Mouse (Mus musculus): ENCODE data around the gene Fam171a1. TPM values are rescaled to one million over a fixed set of nuclear protein-coding genes. Genes with fewer than 3 reads are reported as not detected.
A peak's percentile ranks its signal among the peaks of the same experiment; 100 is the strongest.

The Fam171a1 gene
- total and polyA plus RNA-seq, 2 experiments from 2014 or later, result 32.1 to 53.5 TPM

- H3K27ac ChIP-seq (ENCODE audit: low read depth, low read length), result no peak overlapping the region
- DNase-seq (no peak), ATAC-seq (no peak)
- H3K27me3 ChIP-seq (ENCODE audit: insufficient read depth, low read length), result no peaks in the 10 kb centered on the region
- no peak for TF ChIP-seq CTCF (IDR thresholded peaks at IDR 0.05; ENCODE audit: low read depth)
- no peaks in the 10 kb centered on the region for H3K9me3 ChIP-seq (ENCODE audit: low read length)
- no peak overlapping the region for H3K9ac ChIP-seq
- no peak overlapping the region for H3K4me3 ChIP-seq (ENCODE audit: low read depth, low read length)
- H3K4me1 ChIP-seq (ENCODE audit: insufficient read depth), result no peaks in the 10 kb centered on the region
- H3K4me2 ChIP-seq (ENCODE audit: low read depth), result no peak overlapping the region
- WGBS, result 82% methylated on average over 5 of the region's 5 CpGs
- no peaks in the 10 kb centered on the region for H3K36me3 ChIP-seq (ENCODE audit: insufficient read depth)
Observed at GRCm38 (mm10) chr2:3239255-3239654, 125.2 kb downstream of the Fam171a1 start.

GRCm38 (mm10) chr2:3244251-3244650, 130.2 kb downstream of the Fam171a1 start:
- TF ChIP-seq CTCF (IDR thresholded peaks at IDR 0.05; ENCODE audit: low read depth), result no peak
- no peak overlapping the region for H3K4me3 ChIP-seq (ENCODE audit: low read depth, low read length)
- H3K4me2 ChIP-seq (ENCODE audit: low read depth), result no peak overlapping the region
- H3K27ac ChIP-seq (ENCODE audit: low read depth, low read length), result no peak overlapping the region
- H3K9me3 ChIP-seq (ENCODE audit: low read length), result no peaks in the 10 kb centered on the region
- no peaks in the 10 kb centered on the region for H3K4me1 ChIP-seq (ENCODE audit: insufficient read depth)
- 51% methylated on average over 3 of the region's 3 CpGs for WGBS
- DNase-seq, result no peak
- no peak for ATAC-seq
- H3K9ac ChIP-seq, result no peak overlapping the region
- no peaks in the 10 kb centered on the region for H3K36me3 ChIP-seq (ENCODE audit: insufficient read depth)
- H3K27me3 ChIP-seq (ENCODE audit: insufficient read depth, low read length), result no peaks in the 10 kb centered on the region

- Histone ChIP-seq H3K4me2 (ENCODE audit: low read depth) (no peak overlapping the region), H3K27ac (ENCODE audit: low read depth, low read length) (no peak overlapping the region), H3K27me3 (ENCODE audit: insufficient read depth, low read length) (no peaks in the 10 kb centered on the region), H3K9me3 (ENCODE audit: low read length) (no peaks in the 10 kb centered on the region), H3K36me3 (ENCODE audit: insufficient read depth) (no peaks in the 10 kb centered on the region), H3K4me3 (ENCODE audit: low read depth, low read length) (no peak overlapping the region), H3K4me1 (ENCODE audit: insufficient read depth) (no peaks in the 10 kb centered on the region), H3K9ac (no peak overlapping the region)
- TF ChIP-seq CTCF (IDR thresholded peaks at IDR 0.05; ENCODE audit: low read depth), result no peak
- ATAC-seq (no peak), DNase-seq (no peak)
- 81% methylated on average over 2 of the region's 2 CpGs for WGBS
Observed at GRCm38 (mm10) chr2:3251309-3251708, 137.3 kb downstream of the Fam171a1 start.

GRCm38 (mm10) chr2:3266466-3266865, 152.4 kb downstream of the Fam171a1 start:
- Histone ChIP-seq H3K27ac (ENCODE audit: low read depth, low read length) (no peak overlapping the region), H3K9me3 (ENCODE audit: low read length) (no peaks in the 10 kb centered on the region), H3K9ac (no peak overlapping the region), H3K36me3 (ENCODE audit: insufficient read depth) (no peaks in the 10 kb centered on the region), H3K4me1 (ENCODE audit: insufficient read depth) (0 out of 2 replicates have a peak, but pooled peaks cover 2% of the 10 kb centered on the region), H3K4me2 (ENCODE audit: low read depth) (no peak overlapping the region), H3K27me3 (ENCODE audit: insufficient read depth, low read length) (no peaks in the 10 kb centered on the region), H3K4me3 (ENCODE audit: low read depth, low read length) (no peak overlapping the region)
- no peak for ATAC-seq
- no peak for DNase-seq
- TF ChIP-seq CTCF (IDR thresholded peaks at IDR 0.05; ENCODE audit: low read depth), result no peak
- WGBS, result 89% methylated on average over 3 of the region's 3 CpGs

- Histone ChIP-seq H3K4me1 (ENCODE audit: insufficient read depth) (0 out of 2 replicates have a peak, but pooled peaks cover 2% of the 10 kb centered on the region), H3K4me3 (ENCODE audit: low read depth, low read length) (no peak overlapping the region), H3K9ac (no peak overlapping the region), H3K27me3 (ENCODE audit: insufficient read depth, low read length) (no peaks in the 10 kb centered on the region), H3K36me3 (ENCODE audit: insufficient read depth) (no peaks in the 10 kb centered on the region), H3K27ac (ENCODE audit: low read depth, low read length) (no peak overlapping the region), H3K9me3 (ENCODE audit: low read length) (no peaks in the 10 kb centered on the region), H3K4me2 (ENCODE audit: low read depth) (no peak overlapping the region)
- ATAC-seq (peak; percentile 66), DNase-seq (peak; percentile 18)
- WGBS, result 8% methylated on average over 3 of the region's 3 CpGs
- no peak for TF ChIP-seq CTCF (IDR thresholded peaks at IDR 0.05; ENCODE audit: low read depth)
Observed at GRCm38 (mm10) chr2:3267879-3268278, 153.9 kb downstream of the Fam171a1 start.

GRCm38 (mm10) chr2:3273349-3273748, 159.3 kb downstream of the Fam171a1 start:
- WGBS, result 84% methylated on average over 2 of the region's 2 CpGs
- ATAC-seq (no peak), DNase-seq (no peak)
- Histone ChIP-seq H3K9me3 (ENCODE audit: low read length) (no peaks in the 10 kb centered on the region), H3K9ac (no peak overlapping the region), H3K4me2 (ENCODE audit: low read depth) (no peak overlapping the region), H3K36me3 (ENCODE audit: insufficient read depth) (no peaks in the 10 kb centered on the region), H3K27ac (ENCODE audit: low read depth, low read length) (no peak overlapping the region), H3K27me3 (ENCODE audit: insufficient read depth, low read length) (no peaks in the 10 kb centered on the region), H3K4me1 (ENCODE audit: insufficient read depth) (no peaks in the 10 kb centered on the region), H3K4me3 (ENCODE audit: low read depth, low read length) (no peak overlapping the region)
- TF ChIP-seq CTCF (IDR thresholded peaks at IDR 0.05; ENCODE audit: low read depth), result no peak

- no peaks in the 10 kb centered on the region for H3K36me3 ChIP-seq (ENCODE audit: insufficient read depth)
Observed at GRCm38 (mm10) chr2:3276106-3276505, 162.1 kb downstream of the Fam171a1 start.

More at GRCm38 (mm10) chr2:3276106-3276505, 162.1 kb downstream of the Fam171a1 start:
- ATAC-seq (no peak), DNase-seq (no peak)
- Histone ChIP-seq H3K27ac (ENCODE audit: low read depth, low read length) (no peak overlapping the region), H3K4me2 (ENCODE audit: low read depth) (no peak overlapping the region), H3K4me1 (ENCODE audit: insufficient read depth) (no peaks in the 10 kb centered on the region), H3K9ac (no peak overlapping the region), H3K27me3 (ENCODE audit: insufficient read depth, low read length) (no peaks in the 10 kb centered on the region), H3K4me3 (ENCODE audit: low read depth, low read length) (no peak overlapping the region), H3K9me3 (ENCODE audit: low read length) (no peaks in the 10 kb centered on the region)
- no peak for TF ChIP-seq CTCF (IDR thresholded peaks at IDR 0.05; ENCODE audit: low read depth)
- 79% methylated on average over 2 of the region's 2 CpGs for WGBS

Small RNAs within 50 kb of the gene (microRNA-seq; reads per million reads assigned to microRNA genes)
- gene Gm27306, result 0 reads per million in 2 experiments

Other genes with a start within 250 kb of the Fam171a1 start
- 92.8 and 94.0 TPM in 2 replicates for gene Nmt2, start 170.0 kb downstream of the Fam171a1 start, total RNA-seq (2014; rRNA removed)
- gene Nmt2, start 170.0 kb downstream of the Fam171a1 start, polyA plus RNA-seq (2015; fragmentation: Nextera tagmentation; extraction: Ambion mirVana), result 80.4 and 101 TPM in 2 replicates
- gene Rpp38, start 218.4 kb downstream of the Fam171a1 start, total RNA-seq (2014; rRNA removed), result 11.8 and 13.5 TPM in 2 replicates
- 9.4 and 9.8 TPM in 2 replicates for gene Rpp38, start 218.4 kb downstream of the Fam171a1 start, polyA plus RNA-seq (2015; fragmentation: Nextera tagmentation; extraction: Ambion mirVana)
- 4.1 TPM in 1 of 2 replicates, not detected in the other for gene Acbd7, start 221.9 kb downstream of the Fam171a1 start, total RNA-seq (2014; rRNA removed)
- gene Acbd7, start 221.9 kb downstream of the Fam171a1 start, polyA plus RNA-seq (2015; fragmentation: Nextera tagmentation; extraction: Ambion mirVana), result 4.3 and 5.7 TPM in 2 replicates

All from forebrain, postnatal 0 days (tissue).